Mouse (Mus musculus) adrenal gland, adult 18-20 months (tissue): Measurements from ENCODE around the gene Bbof1. TPM values are rescaled to one million over a fixed set of nuclear protein-coding genes. Genes with fewer than 3 reads are reported as not detected.

Source experiments
- DNase-seq, 2 experiments: peaks; one replicate each; pipeline ENCODE4 v3.0.0; 2021 to 2022; ENCODE audit warnings: low spot score in 2 of 2
- total RNA-seq, 2 experiments: library from RNA; stranded (reverse); gene quantifications; 1 replicate in 1 of 2; 2 replicates in 1 of 2; pipeline ENCODE4 v1.2.3; 2021

The Bbof1 gene
- total RNA-seq, 2 experiments from 2014 or later: 1.4 to 1.5 TPM

GRCm38 (mm10) chr12:84399663-84400062 lies 9.2 kb upstream of the Bbof1 start:
- no peak for DNase-seq

- no peak for DNase-seq
Observed at GRCm38 (mm10) chr12:84400068-84400467, 8.8 kb upstream of the Bbof1 start.

- peak; percentile 33 to 47 for DNase-seq
Observed at GRCm38 (mm10) chr12:84400653-84401052, 8.2 kb upstream of the Bbof1 start.

GRCm38 (mm10) chr12:84402923-84403322 lies 5.9 kb upstream of the Bbof1 start:
- no peak for DNase-seq

- no peak for DNase-seq
Observed at GRCm38 (mm10) chr12:84404541-84404940, 4.3 kb upstream of the Bbof1 start.

- no peak for DNase-seq
Observed at GRCm38 (mm10) chr12:84407259-84407658, 1.6 kb upstream of the Bbof1 start.

GRCm38 (mm10) chr12:84407874-84408818 lies 725 bp upstream of the Bbof1 start:
- no peak for DNase-seq

GRCm38 (mm10) chr12:84416834-84417604 lies 8.1 kb downstream of the Bbof1 start, which contains the start of gene Rnf113a2:
Rnf113a2 (plus strand) TSS chr12:84417196.
- DNase-seq: peak; percentile 74 to 79

- no peak for DNase-seq
Observed at GRCm38 (mm10) chr12:84417605-84417922, 8.7 kb downstream of the Bbof1 start.

GRCm38 (mm10) chr12:84423990-84424389 lies 15.1 kb downstream of the Bbof1 start:
- no peak for DNase-seq

GRCm38 (mm10) chr12:84429825-84430224 lies 21.0 kb downstream of the Bbof1 start:
- DNase-seq: no peak

- no peak for DNase-seq
Observed at GRCm38 (mm10) chr12:84438697-84439096, 29.8 kb downstream of the Bbof1 start.

GRCm38 (mm10) chr12:84442526-84442925 lies 33.7 kb downstream of the Bbof1 start:
- no peak for DNase-seq

- no peak for DNase-seq
Observed at GRCm38 (mm10) chr12:84447386-84447785, 38.5 kb downstream of the Bbof1 start.

- DNase-seq: no peak
Observed at GRCm38 (mm10) chr12:84448181-84448580, 39.3 kb downstream of the Bbof1 start.

GRCm38 (mm10) chr12:84449887-84450286 lies 41.0 kb downstream of the Bbof1 start:
- no peak for DNase-seq

- DNase-seq: no peak
Observed at GRCm38 (mm10) chr12:84450351-84450717, 41.5 kb downstream of the Bbof1 start.

- peak; percentile 88 to 90 for DNase-seq
Observed at GRCm38 (mm10) chr12:84450718-84451646, 42.1 kb downstream of the Bbof1 start, which contains the start of the genes Aldh6a1 and Lin52. Aldh6a1 (minus strand) TSS chr12:84451004. Lin52 (plus strand) TSS chr12:84451422.

GRCm38 (mm10) chr12:84451801-84452200 lies 42.9 kb downstream of the Bbof1 start:
- no peak for DNase-seq

- DNase-seq: no peak
Observed at GRCm38 (mm10) chr12:84456911-84457310, 48.0 kb downstream of the Bbof1 start.

- DNase-seq: no peak
Observed at GRCm38 (mm10) chr12:84459845-84460244, 51.0 kb downstream of the Bbof1 start.
